Mouse (Mus musculus) layer of hippocampus, postnatal 10 days (tissue): Measurements from ENCODE around the gene Pcdh15. TPM values are rescaled to one million over a fixed set of nuclear protein-coding genes. Genes with fewer than 3 reads are reported as not detected.

Experiments used
- DNase-seq, 2 experiments: peaks; one replicate each; pipeline ENCODE4 v3.0.0; 2021; ENCODE audit warnings: low spot score in 2 of 2
- total RNA-seq, 2 experiments: library from RNA; stranded (reverse); gene quantifications; 2 replicates each; pipeline ENCODE4 v1.2.3; 2021

Pcdh15 gene
- total RNA-seq, 2 experiments from 2014 or later, result 31.8 to 40.8 TPM

DNA sequence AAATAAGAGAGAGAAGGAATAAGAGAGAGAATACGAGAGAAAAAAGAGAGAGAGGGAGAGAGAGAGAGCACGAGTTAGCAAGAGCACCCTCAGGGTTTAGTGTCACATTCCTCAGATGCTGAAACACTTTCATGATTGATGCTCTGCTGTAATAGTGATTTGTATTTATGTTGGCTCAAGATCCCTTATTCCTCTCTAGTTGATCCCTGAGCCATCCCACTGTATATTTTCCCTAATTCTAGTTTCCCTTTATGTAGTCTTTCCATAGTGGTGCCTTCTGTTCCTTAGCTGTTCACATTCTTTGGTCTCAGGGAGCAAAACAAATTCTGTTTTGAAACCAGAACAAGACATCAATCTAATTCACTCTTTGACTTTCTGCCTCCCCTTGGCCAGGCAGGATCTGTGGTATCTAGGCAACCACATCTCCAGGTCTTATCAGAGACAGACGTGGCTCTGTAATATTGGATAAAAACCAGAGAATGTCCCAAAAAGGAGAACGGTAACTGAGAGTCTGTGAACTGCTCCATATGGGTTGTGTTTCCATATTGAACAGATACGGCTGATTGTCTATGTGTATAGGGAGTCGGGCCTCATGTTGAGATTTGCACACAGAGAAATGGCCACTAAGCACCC, 1170.6 kb downstream of the Pcdh15 start:
- DNase-seq, result no peak

DNA sequence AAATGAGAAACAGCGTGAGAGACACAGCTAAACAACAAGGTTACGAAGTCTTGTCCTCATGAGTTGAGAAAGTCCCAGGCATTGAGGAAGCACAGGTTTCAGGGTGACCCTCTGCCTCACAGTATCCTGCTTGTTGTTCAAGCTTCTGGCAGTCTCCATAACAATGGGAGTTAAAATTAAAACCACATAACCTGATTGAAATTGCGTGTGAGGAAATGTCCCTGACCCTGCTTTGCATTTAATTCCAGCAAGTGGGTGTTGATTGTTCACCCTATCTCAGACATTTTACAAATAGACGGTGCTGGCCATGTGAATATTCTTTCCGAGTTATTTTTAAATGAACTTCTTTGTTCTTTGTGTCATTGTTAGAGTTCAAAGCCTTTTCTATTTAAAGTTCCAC, 1171.8 kb downstream of the Pcdh15 start:
- no peak for DNase-seq

DNA sequence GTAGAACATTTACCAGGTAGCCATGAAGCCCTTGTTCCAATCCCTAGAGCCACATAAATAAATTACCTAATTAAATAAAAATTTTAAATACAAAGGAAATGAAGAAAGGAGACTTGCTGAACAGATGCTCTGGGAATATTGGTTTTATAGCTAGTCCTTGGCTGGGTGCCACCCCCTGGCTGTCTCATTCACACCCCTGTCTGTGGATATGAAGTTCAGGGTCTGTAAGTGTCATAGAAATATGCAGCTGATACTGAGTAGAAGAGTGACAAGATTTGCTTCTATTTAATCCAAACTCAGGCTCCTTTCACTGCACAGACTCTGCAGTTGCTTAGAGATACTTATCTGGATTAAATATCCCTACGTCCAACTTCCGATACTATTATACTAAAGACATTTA, 1205.0 kb downstream of the Pcdh15 start:
- no peak for DNase-seq

DNA sequence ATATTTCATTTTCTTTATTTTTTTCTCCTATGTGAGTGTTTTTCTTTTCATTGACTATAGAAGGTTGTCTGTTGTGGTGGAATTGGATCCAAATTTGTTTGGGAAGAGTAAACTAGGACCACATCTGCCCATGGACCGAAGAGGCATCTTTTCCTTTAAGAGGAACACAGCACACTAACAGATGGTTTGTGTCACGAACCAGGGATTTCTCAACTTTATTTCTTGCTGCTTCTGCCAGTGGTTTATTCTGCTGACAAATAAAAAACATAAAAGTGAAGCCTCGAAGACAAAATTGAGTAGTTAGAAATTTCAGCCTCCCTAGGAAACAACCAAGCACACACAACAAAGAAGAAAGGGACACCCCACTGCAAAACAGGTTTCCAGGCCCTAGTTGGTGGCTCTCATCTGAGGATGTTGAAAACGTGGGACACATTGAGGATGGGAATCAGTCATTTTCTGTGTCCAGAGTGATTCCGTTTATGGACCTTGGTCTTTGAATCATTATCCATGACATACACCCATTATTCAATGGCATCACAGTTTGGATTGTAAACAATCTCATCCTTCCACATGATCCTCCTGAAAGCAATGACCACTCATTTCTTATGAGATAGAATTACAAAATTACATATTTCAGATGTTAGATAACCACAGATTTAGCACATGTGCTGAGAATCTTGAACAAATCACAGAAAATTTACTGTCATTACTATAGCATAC, 1206.5 kb downstream of the Pcdh15 start:
- no peak for DNase-seq

DNA sequence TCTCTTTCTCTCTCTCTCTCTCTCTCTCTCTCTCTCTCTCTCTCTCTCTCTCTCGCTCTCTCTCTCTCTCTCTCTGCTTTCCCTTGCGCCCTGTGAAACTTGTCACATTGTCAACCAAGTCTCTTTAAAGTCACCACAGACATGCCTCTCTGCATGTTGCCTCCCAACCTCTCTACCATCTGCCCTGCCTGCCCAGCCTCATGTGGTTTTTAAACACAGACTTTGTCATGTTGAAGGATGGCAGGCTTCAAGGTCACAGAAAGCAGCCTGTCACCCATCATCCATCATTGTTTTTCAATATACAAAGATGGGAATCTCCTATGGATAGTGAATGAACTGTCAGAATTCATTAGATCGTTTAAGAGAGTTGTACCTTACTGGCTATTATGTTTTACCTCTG, 1207.9 kb downstream of the Pcdh15 start:
- DNase-seq, result no peak

DNA sequence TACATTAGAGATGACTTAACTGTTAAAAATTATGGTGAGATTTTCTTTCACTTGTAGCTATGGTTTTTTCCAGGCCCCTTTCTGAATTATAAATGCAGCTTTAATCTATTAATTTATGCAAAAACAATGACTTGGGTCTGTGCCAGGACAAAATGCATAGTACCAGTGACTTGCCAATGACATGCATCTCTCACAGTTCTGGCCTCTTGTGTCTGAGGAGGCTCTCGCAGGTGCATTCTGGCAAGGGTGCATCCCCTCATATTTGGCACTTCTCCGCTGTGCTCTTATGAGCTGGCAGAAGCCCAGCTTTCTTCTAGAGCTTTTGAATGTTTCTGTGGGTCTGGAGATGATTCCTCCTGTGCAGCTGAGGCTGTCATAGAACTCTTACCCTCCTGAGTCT, 1216.9 kb downstream of the Pcdh15 start:
- no peak for DNase-seq

DNA sequence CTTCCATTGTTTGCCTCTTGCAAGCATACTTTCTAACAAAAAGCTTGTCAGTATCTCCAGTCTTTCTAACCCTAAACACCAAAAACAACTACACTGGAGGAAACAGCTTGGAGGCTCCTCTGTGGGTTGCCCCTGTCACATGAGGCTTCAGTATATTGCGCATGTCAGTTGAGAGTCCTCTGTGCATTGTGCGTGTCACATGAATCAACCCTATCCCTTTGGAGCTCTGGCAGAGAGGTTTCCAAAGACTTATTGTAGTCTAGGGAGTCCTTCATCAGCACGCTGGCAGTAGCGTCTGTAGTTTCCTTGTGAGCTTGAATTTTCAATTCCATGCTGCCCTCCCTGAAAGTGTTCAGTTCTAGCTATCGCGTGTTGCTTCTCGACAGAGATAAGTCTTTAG, 1236.3 kb downstream of the Pcdh15 start:
- DNase-seq, result no peak

DNA sequence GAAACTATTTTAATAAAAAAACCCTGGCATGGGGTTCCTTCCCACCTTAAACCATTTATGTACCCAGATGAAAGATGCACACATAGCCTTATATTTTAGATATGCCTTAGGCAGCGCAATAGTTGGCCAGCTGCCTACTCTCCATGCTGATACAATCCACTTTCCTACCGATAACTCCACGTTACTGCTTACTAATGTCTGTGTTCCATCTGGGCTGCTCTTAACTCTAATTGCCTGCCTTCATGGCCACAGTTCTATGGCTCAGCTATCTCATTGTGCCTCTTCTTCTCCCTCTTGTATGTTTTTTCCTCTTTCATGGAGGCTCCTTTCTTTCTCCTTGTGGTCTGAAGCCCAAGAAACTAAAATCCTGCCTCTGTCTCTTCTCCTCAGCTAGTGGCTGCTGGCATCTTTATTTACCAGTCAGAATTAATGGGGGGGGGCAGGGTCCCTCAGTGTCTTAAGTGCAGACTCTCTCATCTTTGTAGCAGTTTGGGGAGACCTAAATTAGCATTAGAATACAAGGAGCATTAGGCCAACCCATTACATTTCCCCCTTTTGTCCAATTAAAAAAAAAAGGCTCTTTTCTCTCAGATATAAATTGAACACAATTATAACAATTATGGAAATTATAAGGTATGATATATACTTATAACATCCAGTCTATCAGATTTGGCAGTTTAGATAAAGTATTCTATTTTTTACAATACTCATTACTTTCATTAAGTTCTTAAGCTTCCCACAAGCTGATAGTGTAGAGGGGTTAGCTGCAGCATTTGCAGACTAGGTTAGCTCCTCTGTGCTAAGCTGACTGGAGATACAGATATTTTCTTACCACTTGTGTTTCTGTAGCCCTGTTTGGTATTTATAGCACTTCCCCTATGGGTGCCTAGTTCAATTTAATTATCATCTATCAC, 1240.4 kb downstream of the Pcdh15 start:
- no peak for DNase-seq

DNA sequence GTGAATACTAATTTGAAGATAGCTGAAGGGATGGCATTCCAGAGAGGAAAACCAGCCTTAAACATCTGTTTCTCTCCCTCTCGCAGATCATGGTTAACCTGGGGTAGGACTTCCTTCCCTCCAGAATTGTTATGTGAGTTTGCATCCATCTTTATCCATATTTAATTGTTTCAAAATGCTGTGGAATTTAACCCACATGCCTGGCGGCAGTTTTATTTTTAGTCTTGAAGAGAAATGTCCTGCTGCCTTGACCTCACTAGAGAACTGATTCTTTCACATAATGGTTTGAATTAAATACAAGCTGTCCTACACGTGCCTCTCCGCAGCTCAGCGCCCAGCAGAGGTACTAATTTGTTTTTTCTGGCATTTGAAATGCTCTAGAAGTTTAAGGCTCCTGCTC, 1260.4 kb downstream of the Pcdh15 start:
- DNase-seq, result no peak

DNA sequence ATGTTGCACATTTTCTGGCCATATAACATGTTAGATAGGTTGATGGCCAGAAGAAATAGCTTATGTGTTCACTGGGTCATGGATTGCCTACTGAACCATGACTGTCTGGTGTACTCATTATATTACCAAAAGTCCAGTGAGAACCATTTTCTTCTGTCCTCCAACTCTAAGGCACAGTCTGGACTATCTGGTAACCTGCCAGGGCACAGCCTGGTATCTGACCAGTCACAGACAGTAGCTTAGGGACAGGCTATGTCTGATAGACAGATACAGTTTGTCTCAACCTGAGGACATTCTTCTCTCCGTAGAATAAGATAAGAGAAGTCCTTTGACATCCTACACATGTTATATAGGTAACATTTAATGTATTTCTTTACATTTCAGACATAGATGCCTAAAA, 1279.6 kb downstream of the Pcdh15 start:
- DNase-seq, result no peak

DNA sequence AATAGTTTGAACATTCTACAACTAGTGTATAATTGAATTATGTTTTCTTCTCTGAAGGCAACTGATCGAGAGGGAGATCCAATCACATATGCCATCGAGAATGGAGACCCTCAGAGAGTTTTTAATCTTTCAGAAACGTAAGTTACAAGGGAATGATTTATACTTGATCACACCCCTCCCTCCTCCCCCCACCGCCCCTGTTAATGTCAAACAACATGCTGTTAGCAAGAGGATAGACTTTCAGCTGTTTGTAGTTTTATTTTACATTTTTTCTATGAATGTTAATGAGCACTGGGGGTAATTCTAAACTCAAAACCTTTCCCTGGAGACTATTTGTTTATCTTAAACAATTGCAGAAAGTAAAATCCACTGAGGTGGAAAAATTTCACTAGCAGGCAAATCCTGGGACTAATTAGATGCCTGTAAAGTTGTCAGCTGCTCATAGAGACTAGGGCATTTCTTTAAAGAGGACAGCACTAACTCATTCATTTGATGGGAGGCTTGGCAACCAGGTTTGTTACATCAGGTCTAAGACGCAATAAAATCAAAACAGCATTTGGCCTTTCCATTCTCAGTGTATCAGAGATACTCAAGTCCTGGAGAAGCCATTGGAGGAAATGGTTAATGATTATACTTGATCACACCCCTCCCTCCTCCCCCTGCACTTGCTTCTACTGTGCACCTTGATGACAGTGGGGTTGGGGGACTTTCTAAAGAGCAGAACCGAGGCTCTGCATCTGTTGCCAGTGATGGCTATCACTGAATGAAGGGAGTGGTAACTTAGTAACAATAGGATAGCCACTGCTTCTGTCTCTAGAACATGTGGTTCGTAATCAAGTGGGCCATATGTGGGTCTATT, 1280.4 kb downstream of the Pcdh15 start:
- no peak for DNase-seq

DNA sequence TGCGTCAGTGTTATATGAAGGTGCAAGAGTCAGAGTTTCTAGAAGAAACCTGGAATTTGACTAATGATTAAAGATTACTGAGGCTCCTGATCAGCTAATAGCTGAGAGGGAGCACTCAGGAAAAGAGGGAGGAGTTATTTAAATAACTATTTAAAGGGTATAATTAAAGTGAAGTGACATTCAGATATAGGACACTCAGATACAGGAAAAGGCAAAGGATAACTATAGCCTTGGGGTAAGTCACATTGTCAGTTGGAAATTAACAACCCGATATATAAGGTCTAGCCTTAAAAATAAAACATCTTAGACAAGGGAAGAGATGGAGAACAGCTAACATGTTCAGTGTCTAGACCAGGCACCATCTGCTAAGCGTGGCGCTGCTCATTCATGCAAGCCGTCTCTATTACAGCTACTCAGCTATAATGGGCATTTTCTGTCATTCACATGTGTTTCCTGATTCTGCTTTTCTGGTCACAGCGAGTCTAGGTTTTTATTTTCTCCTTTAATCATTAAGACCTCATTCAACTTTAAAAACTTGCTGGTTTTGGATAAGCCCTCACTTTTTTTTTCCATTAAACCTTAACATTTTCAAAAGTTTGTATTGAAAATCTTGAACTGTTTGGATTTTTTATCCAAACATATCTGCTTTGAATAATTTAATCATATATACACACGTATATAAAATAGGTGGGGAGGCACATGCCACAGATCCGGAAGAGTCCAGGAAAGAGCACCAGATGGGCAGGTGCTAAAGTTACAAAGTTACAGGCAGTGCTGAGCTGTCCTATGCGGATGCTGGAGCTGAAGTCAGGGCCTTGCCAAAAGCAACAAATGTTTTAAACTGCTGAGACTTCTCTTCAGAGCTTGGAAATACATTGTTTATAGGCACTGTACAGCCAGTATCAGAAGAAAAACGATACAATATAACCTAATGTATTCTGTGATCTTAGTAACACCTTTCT, 1288.7 kb downstream of the Pcdh15 start:
- DNase-seq, result no peak

DNA sequence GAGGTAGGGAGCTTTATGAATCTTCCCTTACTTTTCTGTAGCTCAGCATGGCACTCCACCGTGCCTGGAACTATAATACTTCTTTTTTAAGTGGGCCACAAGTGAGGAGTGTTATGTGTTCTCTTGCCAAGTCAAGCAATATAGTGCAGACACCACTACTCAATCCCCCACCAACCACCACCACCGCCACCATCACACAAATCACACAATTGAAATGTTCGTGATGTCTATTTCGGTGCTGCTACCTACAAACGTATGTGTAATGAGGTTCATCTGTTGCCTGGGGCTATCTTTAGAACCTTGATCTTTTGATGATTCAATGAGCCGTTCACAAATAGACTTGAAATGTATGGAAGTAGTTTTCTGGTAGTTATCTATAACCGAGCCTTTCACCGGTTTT, 1304.0 kb downstream of the Pcdh15 start:
- no peak for DNase-seq

DNA sequence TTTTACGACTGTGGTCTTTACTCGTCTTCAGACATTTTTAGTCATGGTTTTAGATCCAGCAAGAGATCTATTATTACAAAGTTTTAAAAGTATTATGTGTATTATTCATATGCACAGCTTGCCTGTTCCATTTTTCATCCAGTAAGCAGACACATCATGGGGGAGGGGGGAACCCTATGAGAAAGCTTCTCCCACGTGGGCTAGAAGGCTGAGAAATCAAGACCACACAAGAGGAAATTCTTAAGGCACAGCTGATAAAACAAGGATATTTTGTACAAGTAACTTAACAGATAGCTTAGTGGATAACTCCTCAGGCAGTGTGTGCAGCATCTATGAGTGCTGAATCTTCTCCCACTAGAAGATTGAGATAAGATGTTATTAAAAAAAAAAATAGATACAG, 1314.9 kb downstream of the Pcdh15 start:
- no peak for DNase-seq

DNA sequence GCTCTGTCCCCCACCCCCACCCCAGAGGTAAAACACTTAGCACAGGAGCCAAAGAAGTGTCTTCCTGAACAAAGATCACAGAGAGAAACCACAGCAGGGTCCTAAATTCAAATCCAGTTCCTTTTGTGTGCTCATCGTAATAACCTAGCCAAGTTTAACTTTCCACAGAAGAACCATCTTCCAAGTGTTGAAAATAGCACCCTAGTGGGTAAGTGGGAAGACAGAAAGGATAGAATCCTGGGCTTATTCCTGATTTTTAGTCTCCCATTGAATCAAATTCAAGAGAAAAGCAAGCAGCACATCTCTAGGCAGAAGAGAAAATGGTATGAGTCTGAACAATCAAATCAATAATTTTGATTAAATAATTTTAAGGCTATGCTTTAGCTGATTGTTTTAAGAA, 1315.8 kb downstream of the Pcdh15 start:
- no peak for DNase-seq

DNA sequence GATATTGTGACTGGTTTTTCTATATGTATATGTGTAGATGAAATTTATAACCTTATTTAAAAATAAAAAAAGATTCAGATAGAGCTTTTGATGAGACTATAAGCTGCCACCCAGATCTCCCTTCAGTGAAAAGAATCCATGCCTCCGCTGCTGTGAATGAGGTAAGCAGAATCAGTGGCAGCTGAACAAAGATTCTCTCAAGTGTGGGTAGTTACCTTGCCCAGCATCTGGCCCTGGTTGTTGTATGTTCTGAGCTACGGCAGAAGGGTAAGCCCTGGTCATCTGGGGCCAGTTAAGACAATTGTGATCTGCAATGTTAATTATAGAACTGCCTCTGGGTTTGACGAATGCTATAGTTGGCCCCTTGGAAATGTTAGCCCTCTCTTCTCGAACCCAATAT, 1316.2 kb downstream of the Pcdh15 start:
- no peak for DNase-seq

DNA sequence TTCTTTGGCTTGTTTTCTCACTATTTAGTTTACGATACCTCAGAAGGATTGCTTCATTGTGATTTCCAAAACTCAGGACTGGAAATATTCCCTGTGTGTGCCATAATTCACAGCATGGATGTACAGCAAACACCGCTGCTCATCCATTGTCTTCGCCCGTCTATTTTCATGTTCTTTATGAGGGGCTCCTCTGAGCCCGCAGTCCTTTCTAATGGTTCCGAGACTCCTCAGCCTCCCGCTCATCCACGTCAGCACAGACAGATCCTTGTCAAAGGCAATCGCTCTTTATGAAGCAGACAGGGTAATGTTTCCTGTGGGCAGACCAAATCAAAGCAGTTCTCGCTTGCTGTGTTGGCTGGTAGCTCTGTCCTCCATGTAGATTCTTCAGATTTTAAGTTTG, 1316.8 kb downstream of the Pcdh15 start:
- no peak for DNase-seq

DNA sequence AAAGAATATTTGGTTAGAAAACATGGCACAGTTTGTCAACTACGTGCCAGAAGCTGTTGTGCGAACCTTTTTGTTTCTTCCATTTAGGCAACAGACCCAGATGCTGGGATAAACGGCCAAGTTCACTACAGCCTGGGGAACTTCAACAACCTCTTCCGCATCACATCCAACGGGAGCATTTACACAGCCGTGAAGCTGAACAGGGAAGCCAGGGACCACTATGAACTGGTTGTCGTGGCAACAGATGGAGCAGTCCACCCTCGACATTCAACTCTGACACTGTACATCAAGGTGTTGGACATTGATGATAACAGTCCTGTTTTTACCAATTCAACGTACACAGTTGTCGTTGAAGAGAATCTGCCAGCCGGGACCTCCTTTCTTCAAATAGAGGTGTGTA, 1350.9 kb downstream of the Pcdh15 start:
- no peak for DNase-seq

DNA sequence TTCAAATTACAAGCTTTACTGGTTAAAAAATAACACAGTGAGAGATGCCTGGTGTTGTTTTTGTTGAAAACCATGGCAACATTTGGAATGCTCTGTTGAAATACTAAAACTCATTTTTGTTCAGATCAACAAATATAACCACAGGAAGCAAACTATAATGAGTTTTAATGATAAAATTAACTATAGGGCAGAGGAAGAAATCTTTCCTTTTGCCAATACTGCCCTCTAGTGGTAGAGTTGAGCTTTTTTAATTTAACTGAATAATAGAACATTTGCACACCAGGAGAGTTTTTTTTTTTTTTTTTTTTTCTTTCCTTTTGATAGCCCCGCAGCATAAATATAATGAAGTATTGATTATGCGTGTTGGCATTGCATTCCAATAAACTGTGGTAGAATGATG, 1364.8 kb downstream of the Pcdh15 start:
- DNase-seq, result no peak

DNA sequence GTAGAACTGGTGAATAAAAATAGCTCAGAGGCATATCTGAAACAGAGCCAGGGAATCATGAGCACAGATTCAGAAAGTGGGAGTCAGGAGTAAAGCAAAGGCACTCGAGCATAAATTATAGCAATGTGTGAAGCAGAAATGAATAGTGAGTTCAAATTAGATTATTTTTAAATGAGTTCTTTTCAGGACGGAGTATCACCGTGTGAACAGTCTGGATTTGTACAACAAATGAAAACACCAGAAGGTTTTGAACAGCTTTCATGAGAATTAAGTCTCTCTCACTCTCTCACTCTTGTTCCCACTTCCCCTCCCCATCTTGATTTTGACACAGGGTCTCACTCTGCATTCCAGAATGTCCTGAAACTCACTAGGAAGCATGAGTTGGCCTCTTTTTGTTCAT, 1381.6 kb downstream of the Pcdh15 start:
- DNase-seq, result no peak
